Mouse (Mus musculus) midbrain, postnatal 0 days (tissue): ENCODE results near the gene Nhej1. TPM values are rescaled to one million over a fixed set of nuclear protein-coding genes. Genes with fewer than 3 reads are reported as not detected.

Experiments used
- ATAC-seq: fragments of 200-750 bp; cut with Nextera tagmentation; 2 replicates; pipeline ENCODE4 v1.8.0; 2017; ENCODE audit warnings: moderate number of reproducible peaks, mild to moderate bottlenecking, moderate TSS enrichment, moderate library complexity; ENCODE audit not compliant: low FRiP score
- DNase-seq: peaks from one replicate; pipeline ENCODE4 v3.0.0-alpha.2; 2015; ENCODE audit warnings: low spot score
- H3K27ac ChIP-seq: fragments of 300-500 bp; sonication (generic); 2 replicates; pipeline ENCODE4 v1.5.1; 2014; ENCODE audit warnings: low read depth, mild to moderate bottlenecking, low read length, mixed read lengths
- H3K27me3 ChIP-seq: fragments of 300-500 bp; sonication (generic); 2 replicates; pipeline ENCODE4 v1.6.1; 2014; ENCODE audit warnings: low read length, control low read depth, mixed read lengths; ENCODE audit not compliant: insufficient read depth
- H3K36me3 ChIP-seq: fragments of 300-500 bp; sonication (generic); 2 replicates; pipeline ENCODE4 v1.6.1; 2014; ENCODE audit warnings: low read length, control low read depth, mixed read lengths; ENCODE audit not compliant: insufficient read depth
- H3K4me1 ChIP-seq: fragments of 300-500 bp; sonication (generic); 2 replicates; pipeline ENCODE4 v1.6.1; 2014; ENCODE audit warnings: mild to moderate bottlenecking, control low read depth, antibody characterized with exemption, low read length, mixed read lengths; ENCODE audit not compliant: insufficient read depth
- H3K4me2 ChIP-seq: fragments of 300-500 bp; sonication (generic); 2 replicates; pipeline ENCODE4 v1.6.1; 2014; ENCODE audit warnings: low read depth, mild to moderate bottlenecking, low read length, mixed read lengths; ENCODE audit not compliant: poor library complexity, severe bottlenecking
- H3K4me3 ChIP-seq: fragments of 300-500 bp; sonication (generic); 2 replicates; pipeline ENCODE4 v1.5.1; 2014; ENCODE audit warnings: low read depth, mild to moderate bottlenecking, low read length, moderate library complexity
- H3K9ac ChIP-seq: fragments of 300-500 bp; sonication (generic); replicated peaks from 2 replicates; pipeline ENCODE4 v1.6.1; 2014; ENCODE audit warnings: mild to moderate bottlenecking, low read length, moderate library complexity, mixed read lengths; ENCODE audit not compliant: poor library complexity, severe bottlenecking
- H3K9me3 ChIP-seq: fragments of 300-500 bp; sonication (generic); 2 replicates; pipeline ENCODE4 v1.6.1; 2016; ENCODE audit warnings: low read length, control low read depth
- CTCF ChIP-seq: IDR thresholded peaks from 2 replicates; pipeline ENCODE4 v1.5.1; 2016; ENCODE audit warnings: antibody characterized with exemption, mild to moderate bottlenecking
- WGBS: fragments of 180-500 bp; shearing (Covaris S2); extraction: QIAGEN DNeasy Blood & Tissue Kit; methylation state at CpG from one replicate; pipeline ENCODE4 v1.1.7; 2014; 5-methylcytosine and 5-hydroxymethylcytosine counted together
- polyA plus RNA-seq: library from polyadenylated mRNA; unstranded; fragments of >200 nt; fragmentation: Nextera tagmentation; extraction: Ambion mirVana; gene quantifications from 2 replicates; pipeline ENCODE4 v1.2.1, GENCODE M21; 2015
- total RNA-seq: library from RNA; depleted of rRNA; stranded (reverse); fragments of >200 nt; gene quantifications from 2 replicates; pipeline ENCODE4 v1.2.3, GENCODE M21; 2014

Nhej1 gene
- total and polyA plus RNA-seq, 2 experiments from 2014 or later = 2.4 to 3.4 TPM

- ATAC-seq = no peak
- H3K36me3 ChIP-seq = no peaks in the 10 kb centered on the region
- no peak overlapping the region for H3K27ac ChIP-seq
- no peak for DNase-seq
- no peaks in the 10 kb centered on the region for H3K9me3 ChIP-seq
- no peak for TF ChIP-seq CTCF
- 4% methylated on average over 16 of the region's 16 CpGs for WGBS
- peak overlapping the region; percentile 51 for H3K4me2 ChIP-seq
- peak overlapping the region; percentile 25; the same call in 1 of the 2 replicates for H3K4me3 ChIP-seq
- peaks cover 81% of the 10 kb centered on the region for H3K27me3 ChIP-seq
- peaks cover 19% of the 10 kb centered on the region; the same call in 1 of the 2 replicates for H3K4me1 ChIP-seq
- no peak overlapping the region for H3K9ac ChIP-seq
Measured at GRCm38 (mm10) chr1:74950066-74950465, 174.9 kb downstream of the Nhej1 start.

GRCm38 (mm10) chr1:74949666-74950050 is 175.3 kb downstream of the Nhej1 start:
- Histone ChIP-seq H3K4me2 (peak overlapping the region; percentile 51; the same call in 1 of the 2 replicates), H3K4me1 (peaks cover 19% of the 10 kb centered on the region; the same call in 1 of the 2 replicates), H3K9me3 (no peaks in the 10 kb centered on the region), H3K4me3 (no peak overlapping the region), H3K36me3 (no peaks in the 10 kb centered on the region), H3K9ac (no peak overlapping the region), H3K27me3 (peaks cover 78% of the 10 kb centered on the region), H3K27ac (no peak overlapping the region)
- 5% methylated on average over 24 of the region's 24 CpGs for WGBS
- no peak for DNase-seq
- no peak for TF ChIP-seq CTCF
- ATAC-seq = no peak

DNA sequence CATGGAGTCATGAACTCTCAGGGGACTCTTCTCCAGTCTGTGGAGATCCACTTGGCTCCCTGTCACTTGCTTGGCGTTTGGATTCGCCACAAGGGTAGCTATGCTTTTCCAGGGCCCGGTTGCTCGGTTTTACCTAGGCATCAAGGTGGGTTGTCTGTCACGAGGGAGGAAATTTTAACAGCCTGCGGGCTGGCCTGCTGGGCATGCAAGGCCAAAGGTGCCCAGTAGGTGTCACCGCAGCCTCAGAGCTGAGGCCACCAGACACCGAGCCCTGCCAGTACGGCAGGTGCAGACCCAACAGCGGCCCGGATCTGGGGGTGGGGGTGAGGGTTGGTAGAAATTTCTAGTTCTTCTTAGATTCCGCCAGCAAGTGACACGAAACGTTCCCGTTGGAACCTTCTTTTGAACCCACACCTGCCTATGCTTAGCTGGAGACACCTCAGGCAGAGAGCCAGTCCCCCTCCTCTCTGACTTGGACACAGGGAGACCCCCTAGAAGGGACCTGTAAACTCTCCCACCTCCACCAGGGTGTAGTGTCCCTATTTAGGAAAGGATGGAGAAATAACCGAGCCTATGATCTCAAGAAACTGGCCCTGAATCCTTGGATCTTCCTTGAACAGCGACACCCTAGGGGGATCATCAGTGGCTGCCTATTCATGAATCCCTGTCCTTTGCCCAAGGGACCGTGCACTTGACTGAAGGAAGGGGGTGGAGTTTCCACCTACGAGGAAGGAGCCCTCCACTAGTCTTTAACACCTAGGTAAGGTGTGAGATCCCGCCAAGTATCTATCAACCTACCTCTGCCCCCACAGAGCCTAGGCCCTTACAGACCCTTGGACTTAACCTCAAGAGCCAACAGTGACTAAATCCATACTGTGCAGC is 176.0 kb downstream of the Nhej1 start:
- Histone ChIP-seq H3K9ac (no peak overlapping the region), H3K4me2 (peak overlapping the region; percentile 37), H3K9me3 (no peaks in the 10 kb centered on the region), H3K27me3 (peaks cover 74% of the 10 kb centered on the region), H3K4me3 (peak overlapping the region; percentile 27; the same call in 1 of the 2 replicates), H3K4me1 (peaks cover 19% of the 10 kb centered on the region; the same call in 1 of the 2 replicates), H3K27ac (no peak overlapping the region), H3K36me3 (no peaks in the 10 kb centered on the region)
- peak; percentile 57 for DNase-seq
- ATAC-seq = peak; percentile 53; the same call in 1 of the 2 replicates
- 5% methylated on average over 20 of the region's 20 CpGs for WGBS
- peak; percentile 84 for TF ChIP-seq CTCF

GRCm38 (mm10) chr1:74947986-74948670 is 176.9 kb downstream of the Nhej1 start:
- Histone ChIP-seq H3K36me3 (no peaks in the 10 kb centered on the region), H3K27me3 (peaks cover 65% of the 10 kb centered on the region), H3K4me2 (peak overlapping the region; percentile 46), H3K4me1 (peaks cover 19% of the 10 kb centered on the region; the same call in 1 of the 2 replicates), H3K4me3 (peak overlapping the region; percentile 27; the same call in 1 of the 2 replicates), H3K9ac (0 out of 2 replicates have a peak overlapping the region, but pooled peaks have one; percentile 44), H3K9me3 (no peaks in the 10 kb centered on the region), H3K27ac (no peak overlapping the region)
- ATAC-seq = no peak
- TF ChIP-seq CTCF = no peak
- 3% methylated on average over 41 of the region's 41 CpGs for WGBS
- DNase-seq = no peak

DNA sequence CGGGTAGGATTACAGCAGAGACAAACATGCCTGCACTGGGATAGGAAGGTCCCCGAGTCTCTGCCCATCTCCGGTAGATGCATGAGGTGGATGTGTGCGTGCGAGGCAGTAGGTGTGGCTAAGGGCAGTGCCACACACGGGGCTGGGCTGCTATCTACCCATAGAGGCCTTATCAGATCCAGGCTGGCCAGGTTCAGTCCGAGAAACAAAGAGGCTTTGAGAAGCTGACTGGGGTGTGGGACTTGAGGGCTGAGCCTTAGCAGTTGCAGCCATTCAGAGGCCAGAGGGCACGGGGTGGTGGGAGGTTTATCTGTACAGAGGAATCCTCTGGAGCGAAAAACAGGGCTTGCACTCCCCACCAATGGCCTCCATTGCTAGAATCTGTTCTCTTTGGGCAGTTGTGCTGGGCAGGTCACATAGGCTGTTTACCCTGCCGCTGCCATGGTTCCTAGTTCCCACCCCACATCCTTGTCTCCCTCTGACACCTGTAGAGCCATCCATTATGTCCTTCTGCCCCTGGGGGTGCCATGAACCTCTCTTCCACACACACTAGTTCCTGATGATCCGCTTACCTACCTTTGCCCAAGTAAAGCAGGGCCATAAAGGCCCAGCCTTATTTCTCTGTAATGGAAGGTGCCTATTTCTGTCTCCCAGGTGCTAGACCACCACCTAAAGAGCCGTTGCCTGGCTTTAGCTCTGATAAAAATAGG is 183.2 kb downstream of the Nhej1 start:
- no peak for DNase-seq
- Histone ChIP-seq H3K4me2 (no peak overlapping the region), H3K9me3 (no peaks in the 10 kb centered on the region), H3K27me3 (peaks cover 15% of the 10 kb centered on the region), H3K9ac (no peak overlapping the region), H3K27ac (no peak overlapping the region), H3K36me3 (no peaks in the 10 kb centered on the region), H3K4me3 (no peak overlapping the region), H3K4me1 (no peaks in the 10 kb centered on the region)
- 66% methylated on average over 12 of the region's 12 CpGs for WGBS
- no peak for ATAC-seq
- TF ChIP-seq CTCF = no peak
